Mouse (Mus musculus): ENCODE measurements around the gene Vipr1. TPM values are rescaled to one million over a fixed set of nuclear protein-coding genes. Genes with fewer than 3 reads are reported as not detected.
A peak's percentile ranks its signal among the peaks of the same experiment; 100 is the strongest.

Gene Vipr1
- polyA plus RNA-seq, 1 experiment from 2014 or later = not detected

- Histone ChIP-seq H3K27me3 (ENCODE audit: control insufficient read depth, insufficient read depth, low read length) (no peaks in the 10 kb centered on the region), H3K4me2 (replicated peaks; ENCODE audit: low read depth, low read length) (no peak overlapping the region), H3K27ac (ENCODE audit: low read depth, low read length) (no peak overlapping the region), H3K4me1 (ENCODE audit: control insufficient read depth, insufficient read depth, low read length) (no peaks in the 10 kb centered on the region), H3K9ac (ENCODE audit: low read depth, low read length) (no peak overlapping the region), H3K4me3 (ENCODE audit: low read length) (no peak overlapping the region), H3K36me3 (ENCODE audit: control insufficient read depth, insufficient read depth, low read length) (no peaks in the 10 kb centered on the region), H3K9me3 (ENCODE audit: control insufficient read depth, low read length) (no peaks in the 10 kb centered on the region)
- WGBS = 85% methylated on average over 2 of the region's 2 CpGs
- no peak for ATAC-seq (ENCODE audit: low FRiP score, low TSS enrichment)
These were observed 40.1 kb upstream of the Vipr1 start for GRCm38 (mm10) chr9:121602381-121602780.

GRCm38 (mm10) chr9:121605414-121606278 lies 36.9 kb upstream of the Vipr1 start:
- no peak overlapping the region for H3K27ac ChIP-seq (ENCODE audit: low read depth, low read length)
- no peak overlapping the region for H3K4me2 ChIP-seq (replicated peaks; ENCODE audit: low read depth, low read length)
- 58% methylated on average over 12 of the region's 12 CpGs for WGBS
- no peaks in the 10 kb centered on the region for H3K36me3 ChIP-seq (ENCODE audit: control insufficient read depth, insufficient read depth, low read length)
- no peak overlapping the region for H3K9ac ChIP-seq (ENCODE audit: low read depth, low read length)
- no peaks in the 10 kb centered on the region for H3K9me3 ChIP-seq (ENCODE audit: control insufficient read depth, low read length)
- no peak overlapping the region for H3K4me3 ChIP-seq (ENCODE audit: low read length)
- H3K27me3 ChIP-seq (ENCODE audit: control insufficient read depth, insufficient read depth, low read length) = no peaks in the 10 kb centered on the region
- ATAC-seq (ENCODE audit: low FRiP score, low TSS enrichment) = peak; percentile 75
- no peaks in the 10 kb centered on the region for H3K4me1 ChIP-seq (ENCODE audit: control insufficient read depth, insufficient read depth, low read length)

GRCm38 (mm10) chr9:121606498-121607096 lies 35.9 kb upstream of the Vipr1 start:
- WGBS = 33% methylated on average over 1 of the region's 1 CpGs
- Histone ChIP-seq H3K27me3 (ENCODE audit: control insufficient read depth, insufficient read depth, low read length) (no peaks in the 10 kb centered on the region), H3K4me1 (ENCODE audit: control insufficient read depth, insufficient read depth, low read length) (no peaks in the 10 kb centered on the region), H3K9me3 (ENCODE audit: control insufficient read depth, low read length) (no peaks in the 10 kb centered on the region), H3K36me3 (ENCODE audit: control insufficient read depth, insufficient read depth, low read length) (no peaks in the 10 kb centered on the region), H3K9ac (ENCODE audit: low read depth, low read length) (no peak overlapping the region), H3K27ac (ENCODE audit: low read depth, low read length) (no peak overlapping the region), H3K4me3 (ENCODE audit: low read length) (no peak overlapping the region), H3K4me2 (replicated peaks; ENCODE audit: low read depth, low read length) (no peak overlapping the region)
- ATAC-seq (ENCODE audit: low FRiP score, low TSS enrichment) = no peak

DNA sequence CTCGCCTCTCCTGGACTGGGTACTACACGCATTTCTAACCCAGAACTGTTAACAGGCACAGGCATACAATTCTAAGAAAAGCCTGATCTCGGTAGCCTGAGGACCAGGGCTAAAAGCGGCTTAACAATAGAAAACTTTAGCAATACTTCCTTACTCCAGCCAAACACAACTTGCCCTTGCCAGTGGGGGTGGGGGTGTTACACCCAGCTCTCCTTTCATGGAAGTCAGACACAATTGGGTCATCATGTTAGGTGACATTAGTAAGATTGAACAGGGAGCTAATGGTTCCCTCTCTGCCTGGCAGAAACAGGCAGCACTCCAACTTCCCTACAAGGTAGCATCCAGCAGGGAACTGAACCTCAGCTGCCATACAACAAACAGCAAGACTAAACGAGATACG lies 33.1 kb upstream of the Vipr1 start:
- Histone ChIP-seq H3K9me3 (ENCODE audit: control insufficient read depth, low read length) (no peaks in the 10 kb centered on the region), H3K27me3 (ENCODE audit: control insufficient read depth, insufficient read depth, low read length) (no peaks in the 10 kb centered on the region), H3K9ac (ENCODE audit: low read depth, low read length) (no peak overlapping the region), H3K4me1 (ENCODE audit: control insufficient read depth, insufficient read depth, low read length) (no peaks in the 10 kb centered on the region), H3K4me2 (replicated peaks; ENCODE audit: low read depth, low read length) (no peak overlapping the region), H3K4me3 (ENCODE audit: low read length) (no peak overlapping the region), H3K36me3 (ENCODE audit: control insufficient read depth, insufficient read depth, low read length) (no peaks in the 10 kb centered on the region), H3K27ac (ENCODE audit: low read depth, low read length) (no peak overlapping the region)
- WGBS = 70% methylated on average over 6 of the region's 6 CpGs
- no peak for ATAC-seq (ENCODE audit: low FRiP score, low TSS enrichment)

- H3K36me3 ChIP-seq (ENCODE audit: control insufficient read depth, insufficient read depth, low read length) = no peaks in the 10 kb centered on the region
- no peak overlapping the region for H3K4me2 ChIP-seq (replicated peaks; ENCODE audit: low read depth, low read length)
- no peak overlapping the region for H3K27ac ChIP-seq (ENCODE audit: low read depth, low read length)
- H3K27me3 ChIP-seq (ENCODE audit: control insufficient read depth, insufficient read depth, low read length) = no peaks in the 10 kb centered on the region
- no peaks in the 10 kb centered on the region for H3K9me3 ChIP-seq (ENCODE audit: control insufficient read depth, low read length)
- no peaks in the 10 kb centered on the region for H3K4me1 ChIP-seq (ENCODE audit: control insufficient read depth, insufficient read depth, low read length)
- no peak overlapping the region for H3K4me3 ChIP-seq (ENCODE audit: low read length)
- 69% methylated on average over 5 of the region's 5 CpGs for WGBS
- no peak for ATAC-seq (ENCODE audit: low FRiP score, low TSS enrichment)
- H3K9ac ChIP-seq (ENCODE audit: low read depth, low read length) = no peak overlapping the region
These were observed 29.3 kb upstream of the Vipr1 start for GRCm38 (mm10) chr9:121613192-121613591.

- Histone ChIP-seq H3K9me3 (ENCODE audit: control insufficient read depth, low read length) (no peaks in the 10 kb centered on the region), H3K9ac (ENCODE audit: low read depth, low read length) (no peak overlapping the region), H3K36me3 (ENCODE audit: control insufficient read depth, insufficient read depth, low read length) (no peaks in the 10 kb centered on the region), H3K27ac (ENCODE audit: low read depth, low read length) (no peak overlapping the region), H3K4me3 (ENCODE audit: low read length) (no peak overlapping the region), H3K4me2 (replicated peaks; ENCODE audit: low read depth, low read length) (no peak overlapping the region), H3K27me3 (ENCODE audit: control insufficient read depth, insufficient read depth, low read length) (no peaks in the 10 kb centered on the region), H3K4me1 (ENCODE audit: control insufficient read depth, insufficient read depth, low read length) (no peaks in the 10 kb centered on the region)
- no peak for ATAC-seq (ENCODE audit: low FRiP score, low TSS enrichment)
These were observed 28.2 kb upstream of the Vipr1 start for GRCm38 (mm10) chr9:121614241-121614757.

DNA sequence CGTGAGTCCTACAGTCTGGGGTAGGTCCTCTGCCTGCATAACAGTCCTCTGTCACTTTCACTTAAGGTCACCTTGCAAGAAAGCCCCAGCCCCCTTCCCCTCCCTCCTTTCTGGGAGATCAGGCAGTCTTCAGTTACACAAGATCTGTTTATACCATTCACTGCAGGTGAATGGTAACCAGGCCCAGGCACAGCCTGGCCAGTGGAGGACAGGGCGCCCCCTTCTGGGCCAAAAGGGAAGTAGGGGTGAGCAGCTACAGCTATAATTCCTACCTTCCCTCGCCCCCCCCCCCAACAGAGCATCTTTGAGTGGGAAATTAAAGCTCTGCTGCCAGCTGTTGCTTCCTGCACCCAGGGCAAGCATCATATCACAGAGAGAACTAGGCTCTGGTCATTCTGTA lies 26.0 kb upstream of the Vipr1 start:
- Histone ChIP-seq H3K4me3 (ENCODE audit: low read length) (no peak overlapping the region), H3K9ac (ENCODE audit: low read depth, low read length) (no peak overlapping the region), H3K27ac (ENCODE audit: low read depth, low read length) (no peak overlapping the region), H3K9me3 (ENCODE audit: control insufficient read depth, low read length) (no peaks in the 10 kb centered on the region), H3K36me3 (ENCODE audit: control insufficient read depth, insufficient read depth, low read length) (no peaks in the 10 kb centered on the region), H3K27me3 (ENCODE audit: control insufficient read depth, insufficient read depth, low read length) (no peaks in the 10 kb centered on the region), H3K4me2 (replicated peaks; ENCODE audit: low read depth, low read length) (no peak overlapping the region), H3K4me1 (ENCODE audit: control insufficient read depth, insufficient read depth, low read length) (no peaks in the 10 kb centered on the region)
- WGBS = 64% methylated on average over 3 of the region's 3 CpGs
- no peak for ATAC-seq (ENCODE audit: low FRiP score, low TSS enrichment)

DNA sequence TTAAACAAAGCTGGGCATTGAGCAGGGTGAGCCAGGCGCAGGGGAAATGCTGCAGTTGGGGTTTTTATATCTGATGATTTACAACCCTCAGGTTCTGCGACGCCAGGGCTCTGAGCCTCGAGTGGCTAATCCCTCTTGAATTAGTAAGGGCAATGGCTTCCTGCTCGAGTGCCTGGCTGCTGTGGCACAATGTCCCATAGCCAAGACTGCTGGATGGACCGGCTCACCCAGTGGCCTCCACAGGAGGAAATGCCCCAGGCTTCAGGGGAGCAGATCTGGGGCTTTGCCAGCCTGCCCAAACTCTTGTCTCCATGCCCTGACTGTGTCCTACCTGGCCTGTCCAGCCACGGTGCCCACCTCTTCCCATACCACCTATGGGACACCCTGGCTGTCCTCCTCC lies 23.1 kb upstream of the Vipr1 start:
- Histone ChIP-seq H3K4me2 (replicated peaks; ENCODE audit: low read depth, low read length) (no peak overlapping the region), H3K4me1 (ENCODE audit: control insufficient read depth, insufficient read depth, low read length) (no peaks in the 10 kb centered on the region), H3K9ac (ENCODE audit: low read depth, low read length) (no peak overlapping the region), H3K9me3 (ENCODE audit: control insufficient read depth, low read length) (no peaks in the 10 kb centered on the region), H3K4me3 (ENCODE audit: low read length) (no peak overlapping the region), H3K36me3 (ENCODE audit: control insufficient read depth, insufficient read depth, low read length) (no peaks in the 10 kb centered on the region), H3K27me3 (ENCODE audit: control insufficient read depth, insufficient read depth, low read length) (no peaks in the 10 kb centered on the region), H3K27ac (ENCODE audit: low read depth, low read length) (no peak overlapping the region)
- ATAC-seq (ENCODE audit: low FRiP score, low TSS enrichment) = no peak
- 30% methylated on average over 7 of the region's 7 CpGs for WGBS

DNA sequence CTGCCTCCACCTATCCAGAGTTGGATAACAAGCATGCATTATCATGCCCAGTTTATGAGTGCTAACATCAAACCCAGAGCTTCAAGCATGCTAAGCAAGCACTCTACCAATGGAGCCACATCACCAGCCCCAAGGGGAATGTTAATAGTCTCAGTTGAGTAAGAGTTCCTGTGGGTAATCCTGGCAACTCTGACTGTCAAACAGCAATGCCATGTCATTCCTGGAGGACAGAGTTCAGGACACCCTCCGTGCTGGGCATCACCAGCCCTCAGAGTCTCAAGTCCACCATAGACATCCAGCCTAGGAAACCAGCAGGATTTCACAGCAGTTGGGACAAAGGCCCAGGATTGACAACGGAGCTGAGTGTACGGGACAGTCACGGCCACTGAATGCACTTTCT lies 19.3 kb upstream of the Vipr1 start:
- no peaks in the 10 kb centered on the region for H3K36me3 ChIP-seq (ENCODE audit: control insufficient read depth, insufficient read depth, low read length)
- H3K4me3 ChIP-seq (ENCODE audit: low read length) = no peak overlapping the region
- ATAC-seq (ENCODE audit: low FRiP score, low TSS enrichment) = no peak
- H3K4me1 ChIP-seq (ENCODE audit: control insufficient read depth, insufficient read depth, low read length) = no peaks in the 10 kb centered on the region
- H3K27ac ChIP-seq (ENCODE audit: low read depth, low read length) = no peak overlapping the region
- no peak overlapping the region for H3K4me2 ChIP-seq (replicated peaks; ENCODE audit: low read depth, low read length)
- no peaks in the 10 kb centered on the region for H3K9me3 ChIP-seq (ENCODE audit: control insufficient read depth, low read length)
- 91% methylated on average over 4 of the region's 4 CpGs for WGBS
- H3K27me3 ChIP-seq (ENCODE audit: control insufficient read depth, insufficient read depth, low read length) = no peaks in the 10 kb centered on the region
- no peak overlapping the region for H3K9ac ChIP-seq (ENCODE audit: low read depth, low read length)

All from kidney, embryonic 14.5 days (tissue).